Mouse (Mus musculus) cerebellum, postnatal 25 days (tissue): ENCODE data around the gene Prpf8.
"Not testable (repeated sequence)": the region's sequence is repeated elsewhere in the genome, so short reads cannot be mapped to it uniquely, and the experiment has no call there.

Experiments
- DNase-seq, 2 experiments: peaks; one replicate each; pipeline ENCODE4 v3.0.0; 2021; ENCODE audit warnings: mixed read lengths in 2 of 2

Gene Prpf8

GRCm38 (mm10) chr11:75534286-75535033, 47.8 kb downstream of the Prpf8 start:
- DNase-seq: peak; percentile 61 to 68

DNA sequence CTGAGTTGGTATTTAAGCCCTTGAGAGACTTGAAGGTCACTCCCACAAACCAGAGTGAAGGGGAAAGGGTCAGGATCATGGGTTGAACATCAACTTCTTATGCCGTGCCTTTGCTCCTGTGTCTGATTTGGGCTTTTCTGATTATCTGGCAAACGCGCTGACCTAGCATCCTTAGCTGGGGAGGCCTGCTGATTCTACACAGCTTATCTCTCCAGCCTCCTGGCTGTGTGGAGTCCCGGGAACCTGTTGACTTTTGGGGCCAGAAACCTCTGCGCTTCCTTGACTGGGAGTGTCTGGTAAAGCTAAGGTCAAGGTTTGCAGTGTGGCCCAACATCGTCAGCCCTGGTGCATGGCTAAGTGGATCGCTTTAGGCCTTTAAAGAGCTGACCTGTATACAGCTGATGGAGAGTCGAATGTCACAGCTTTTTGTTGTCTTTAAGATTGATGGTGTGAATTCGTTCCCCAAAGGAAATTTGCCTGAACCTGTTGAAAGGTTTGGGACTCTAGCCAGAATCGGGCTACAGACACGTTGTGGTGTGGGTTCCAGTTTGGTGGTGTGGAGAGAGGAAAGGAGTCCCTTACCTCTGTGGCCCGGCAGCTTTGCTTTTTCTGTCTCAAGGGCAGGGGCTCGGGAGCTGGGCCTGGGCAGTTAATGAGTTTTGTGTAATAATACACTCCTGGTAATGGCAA, 48.6 kb downstream of the Prpf8 start:
- peak; percentile 56 for DNase-seq

DNA sequence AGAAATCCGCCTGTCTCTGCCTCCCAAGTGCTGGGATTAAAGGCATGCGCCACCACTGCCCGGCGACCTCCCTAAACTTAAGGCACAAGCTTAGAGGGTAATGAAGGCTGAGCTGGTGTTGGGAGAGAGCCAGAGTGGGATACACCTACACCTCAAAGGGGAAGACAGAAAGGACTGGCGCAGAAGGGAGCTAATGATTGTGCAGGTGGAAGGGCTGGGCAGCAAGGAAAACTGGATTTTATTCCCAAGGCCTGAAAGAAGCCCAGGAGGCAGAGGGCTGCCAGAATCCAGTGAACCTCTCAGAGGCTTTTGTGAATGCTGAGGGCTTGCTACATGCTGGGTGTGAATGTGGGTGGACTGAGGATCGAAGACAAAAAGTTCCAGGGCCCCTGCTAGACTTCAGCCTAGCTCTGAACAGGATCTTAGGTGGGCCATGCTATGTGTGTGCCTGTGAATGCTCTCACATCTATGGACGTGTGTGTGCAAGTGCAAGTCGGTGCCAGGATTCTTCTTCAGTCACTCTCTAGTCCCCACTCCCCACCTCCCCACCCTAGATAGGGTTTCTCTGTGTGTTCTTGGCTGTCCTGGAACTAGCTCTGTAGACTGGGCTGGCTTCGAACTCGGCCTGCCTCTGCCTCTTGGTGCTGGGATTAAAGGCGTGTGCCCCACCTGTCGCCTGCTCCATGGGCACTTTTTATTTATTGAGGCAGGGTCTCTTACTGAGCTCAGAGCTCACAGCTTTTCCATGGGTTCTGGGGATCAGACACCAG, 49.8 kb downstream of the Prpf8 start:
- no peak for DNase-seq

DNA sequence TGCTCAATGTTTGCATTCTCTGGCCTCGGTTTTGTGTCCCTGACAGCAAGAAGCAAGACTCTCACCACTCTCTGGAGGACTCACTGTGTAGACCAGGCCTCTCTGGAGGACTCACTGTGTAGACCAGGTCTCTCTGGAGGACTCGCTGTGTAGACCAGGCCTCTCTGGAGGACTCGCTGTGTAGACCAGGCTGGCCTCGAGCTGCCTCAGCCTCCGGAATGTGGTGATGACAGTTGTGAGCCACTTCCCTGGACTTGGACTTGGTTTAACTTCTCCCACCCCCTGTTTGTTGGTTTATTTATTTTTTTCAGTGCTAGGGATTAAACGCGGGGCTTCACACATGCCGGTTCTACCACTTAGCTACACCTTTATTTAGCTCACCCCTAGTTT, 50.4 kb downstream of the Prpf8 start:
- DNase-seq: no peak

DNA sequence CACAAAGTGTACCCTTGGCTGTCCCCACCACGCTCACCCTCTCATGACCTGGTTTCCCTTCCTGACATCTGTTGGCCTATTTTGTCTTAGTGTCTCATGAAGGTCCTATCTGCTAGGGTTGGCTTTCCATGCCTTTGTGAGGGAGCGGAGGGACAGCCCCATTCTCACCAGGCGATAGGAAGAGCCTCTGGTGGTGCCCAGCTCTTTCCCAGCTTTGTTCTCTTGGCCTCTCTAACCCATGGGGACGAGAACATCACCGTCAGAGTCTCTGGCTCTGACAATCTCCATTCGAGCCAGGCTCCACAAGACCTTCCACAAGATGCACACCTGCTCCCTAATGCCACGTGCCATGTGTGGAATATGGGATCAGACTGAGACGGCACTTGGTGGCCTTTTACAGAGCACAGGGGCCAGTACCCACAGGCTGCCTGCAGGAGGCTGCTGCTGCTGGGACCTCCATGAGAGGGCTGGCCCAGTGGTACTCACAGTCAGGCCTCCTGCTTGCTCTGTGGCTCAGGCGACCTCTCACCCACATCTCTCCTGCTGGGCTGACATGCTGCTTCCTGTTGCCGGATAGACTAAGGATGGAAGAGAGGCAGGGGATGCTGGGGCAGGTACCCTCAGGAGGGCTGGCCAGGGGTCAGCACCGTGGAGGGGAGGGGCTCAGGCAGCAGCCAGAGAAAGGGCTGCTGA, 51.0 kb downstream of the Prpf8 start:
- peak; percentile 68 to 76 for DNase-seq

DNA sequence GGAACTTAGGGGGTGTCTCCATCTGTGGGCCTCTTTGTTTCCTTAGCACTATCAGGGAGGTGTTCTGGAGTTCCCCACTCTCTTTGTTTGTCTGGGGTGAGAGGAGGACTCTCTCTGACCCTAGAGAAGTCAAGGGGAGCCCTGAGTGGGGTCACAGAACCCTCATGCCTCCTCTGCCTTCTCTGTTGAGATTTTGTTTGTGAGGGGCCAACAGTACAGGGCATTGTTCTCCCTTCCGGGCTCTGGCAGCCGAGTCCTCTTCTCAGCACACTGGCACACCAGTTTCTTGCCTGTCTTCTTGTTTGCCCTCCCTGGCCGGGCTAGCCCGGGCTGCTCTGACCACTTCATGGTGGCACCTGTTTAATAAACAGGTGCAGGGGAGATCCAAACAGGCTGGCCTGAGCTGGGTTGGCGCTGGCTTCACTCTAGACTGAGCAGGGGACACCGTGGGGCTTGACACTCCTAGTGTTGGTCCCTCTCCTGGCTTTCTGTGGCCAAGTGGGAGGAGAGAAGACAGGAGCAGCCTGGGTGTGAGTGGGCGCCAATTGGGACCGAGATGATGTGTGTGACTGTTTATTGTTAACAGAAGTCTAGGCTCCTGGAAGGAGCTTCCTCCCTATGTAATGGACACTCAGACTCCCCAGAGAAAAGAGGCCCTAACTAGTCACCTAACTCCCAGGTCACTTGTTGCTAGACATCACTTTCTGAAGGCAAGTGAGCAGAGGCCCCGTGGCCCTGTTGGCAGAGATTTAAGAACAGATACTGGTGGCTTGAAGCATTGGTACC, 51.8 kb downstream of the Prpf8 start:
- peak; percentile 55 to 56 for DNase-seq

DNA sequence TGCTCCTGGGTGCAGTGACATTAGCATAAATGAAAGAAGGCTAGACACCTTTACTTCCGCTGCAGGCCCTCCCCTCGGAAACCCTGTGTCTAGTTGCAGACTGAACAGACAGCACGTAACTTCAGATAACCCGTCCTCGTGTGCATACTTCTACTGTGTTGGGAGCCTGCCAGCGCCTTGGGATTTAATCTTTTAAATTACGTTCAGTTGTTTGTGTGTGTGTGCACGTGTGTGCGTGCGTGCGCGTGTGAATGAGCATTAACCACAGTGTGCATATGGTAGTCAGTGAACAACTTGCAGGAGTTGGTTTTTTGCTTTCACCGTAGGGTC, 52.3 kb downstream of the Prpf8 start:
- peak; percentile 40 to 54 for DNase-seq

DNA sequence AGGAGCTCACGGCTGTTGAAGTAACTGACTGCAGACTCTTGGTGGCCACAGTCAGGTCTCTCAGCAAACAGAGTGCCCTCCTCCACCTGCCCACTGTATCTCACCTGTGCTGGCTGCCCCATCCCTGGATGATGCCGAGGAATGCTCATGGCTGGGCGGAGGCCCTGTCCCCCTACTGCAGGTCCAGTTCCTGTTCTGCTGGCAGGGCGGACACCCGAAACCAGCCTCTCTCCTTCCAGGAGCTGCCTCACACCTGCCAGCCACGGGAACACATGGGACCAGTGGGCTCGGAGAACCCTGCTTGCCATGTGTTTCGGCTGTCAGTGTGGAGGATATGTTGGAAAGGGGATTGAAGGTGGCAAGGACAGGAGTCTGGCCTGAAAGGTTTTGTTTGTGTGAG, 53.6 kb downstream of the Prpf8 start:
- DNase-seq: peak in 1 of 2 experiments; percentile 46

DNA sequence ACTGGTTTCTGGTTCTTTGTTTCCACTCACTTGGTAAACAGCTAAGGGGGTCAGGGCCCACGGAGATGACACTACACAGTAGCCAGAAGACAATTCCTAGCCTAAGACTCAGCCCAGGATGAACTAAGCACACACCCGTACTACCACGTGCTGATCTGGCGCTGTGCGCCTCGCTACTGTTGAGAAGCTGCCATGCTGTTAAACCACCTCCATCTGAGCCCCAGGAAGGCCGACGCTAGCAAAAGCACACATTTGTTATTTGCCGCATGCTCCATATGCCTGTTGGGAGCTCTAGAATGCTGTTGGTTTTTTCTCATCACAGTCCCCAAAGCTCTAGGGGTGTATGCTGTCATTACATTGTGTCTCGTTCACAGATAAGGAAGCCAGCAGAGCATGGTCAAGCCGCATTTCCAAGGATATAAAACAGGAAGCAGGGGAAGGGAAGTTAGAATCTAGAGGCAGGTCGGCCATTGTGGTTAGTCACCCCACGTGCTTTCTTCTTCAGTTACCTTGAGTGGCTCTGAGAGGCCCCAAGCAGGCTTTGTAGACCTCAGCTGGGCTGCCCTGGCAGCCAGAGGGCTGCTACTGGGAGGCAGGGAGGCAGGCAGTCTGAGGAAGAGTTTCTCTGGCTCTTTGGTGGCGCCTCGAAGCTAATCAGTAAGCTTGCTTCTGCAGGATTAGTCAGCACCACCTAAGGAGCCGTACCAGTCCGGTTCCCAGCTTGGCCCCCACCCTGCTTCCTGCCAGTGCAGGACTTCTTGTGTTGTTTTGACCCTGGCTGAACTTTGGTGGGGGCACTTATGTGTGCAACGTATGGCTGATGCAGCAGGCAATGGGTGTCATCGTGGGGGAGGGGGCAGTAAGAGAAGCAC, 54.3 kb downstream of the Prpf8 start:
- DNase-seq: peak; percentile 61 to 68

DNA sequence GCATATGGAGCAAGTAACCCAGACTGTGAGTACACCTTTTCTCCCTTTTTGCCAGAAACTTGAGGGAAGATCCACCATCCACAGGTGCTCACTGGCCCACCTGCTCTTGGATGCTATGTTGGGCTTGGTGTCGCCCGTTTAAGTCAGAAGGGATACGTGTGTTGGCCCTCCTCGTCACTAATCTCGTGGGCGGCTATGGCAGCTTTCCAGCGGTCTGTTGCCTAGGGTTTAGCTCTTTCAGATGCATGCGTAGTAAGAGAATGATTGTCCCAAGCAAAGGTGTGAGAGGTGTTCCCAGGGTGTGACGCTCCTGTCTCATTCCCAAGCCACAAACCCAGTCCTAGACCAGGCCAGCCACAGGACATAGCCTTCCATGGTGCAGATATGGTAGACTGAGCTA, 58.1 kb downstream of the Prpf8 start:
- peak; percentile 60 to 74 for DNase-seq

DNA sequence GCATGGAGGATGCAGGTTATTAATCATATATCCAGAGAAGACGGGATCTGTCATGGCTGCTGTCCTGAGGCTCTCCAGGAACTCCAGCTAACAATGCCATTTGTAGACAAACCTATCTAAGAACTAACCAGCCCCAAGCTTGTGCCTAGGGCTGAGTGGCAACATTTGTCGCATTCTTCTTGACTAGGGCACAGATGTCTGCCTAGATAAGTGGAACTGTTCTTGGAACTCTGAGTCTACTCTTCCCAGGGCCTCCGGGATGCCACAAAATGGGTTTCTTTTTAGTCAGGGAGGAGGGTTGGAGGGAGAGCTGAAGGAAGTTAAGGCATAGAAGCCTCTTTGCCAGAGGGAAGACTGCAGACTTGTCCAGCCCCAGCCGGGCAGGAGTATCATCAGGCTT, 59.4 kb downstream of the Prpf8 start:
- no peak for DNase-seq

DNA sequence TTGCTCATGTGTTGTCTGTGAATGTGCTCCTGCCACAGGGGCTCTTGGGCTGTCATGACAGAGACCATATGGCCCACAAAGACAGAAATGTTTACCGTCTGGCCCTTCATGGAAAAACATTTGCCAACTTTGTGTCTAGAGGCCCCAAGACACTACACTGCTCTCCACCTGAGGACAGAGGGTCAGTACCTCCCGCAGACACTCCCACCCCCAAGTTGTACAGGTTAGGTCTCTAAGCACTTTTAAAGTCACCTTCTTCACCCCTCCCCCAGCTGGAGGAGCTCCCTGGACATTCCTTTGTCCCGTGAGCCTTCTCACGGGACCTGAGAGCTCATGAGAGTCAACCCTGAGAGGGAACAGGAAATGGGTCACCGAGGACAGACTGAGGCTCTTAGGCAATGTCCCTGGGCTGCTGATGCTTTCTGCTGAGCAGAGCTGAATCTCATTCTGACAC, 63.1 kb downstream of the Prpf8 start:
- DNase-seq: peak; percentile 57 to 63

- DNase-seq: peak in 1 of 2 experiments; percentile 41
These were observed 63.8 kb downstream of the Prpf8 start for GRCm38 (mm10) chr11:75550200-75550946.

DNA sequence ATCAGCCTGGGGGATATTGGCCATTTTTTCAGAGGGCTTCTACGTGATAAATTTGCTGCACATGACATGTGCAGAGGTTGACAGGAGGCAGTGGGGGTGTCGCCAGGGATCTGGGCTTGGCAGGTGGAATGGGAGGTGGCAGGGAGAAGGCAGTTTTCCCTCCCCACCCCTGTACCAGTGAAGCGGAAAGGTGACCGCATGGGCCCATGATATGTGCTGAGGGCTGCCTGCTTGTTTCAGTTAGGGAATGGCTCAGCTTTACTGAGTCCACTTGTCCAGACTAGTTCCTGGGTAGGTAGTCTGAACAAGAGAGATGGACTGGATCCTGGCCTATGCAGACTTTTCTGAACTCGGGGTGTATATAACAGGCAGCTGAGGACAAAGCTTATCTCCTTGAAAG, 64.7 kb downstream of the Prpf8 start:
- peak; percentile 47 to 49 for DNase-seq

- peak; percentile 87 to 89 for DNase-seq
These were observed 65.4 kb downstream of the Prpf8 start for GRCm38 (mm10) chr11:75551961-75552441.

DNA sequence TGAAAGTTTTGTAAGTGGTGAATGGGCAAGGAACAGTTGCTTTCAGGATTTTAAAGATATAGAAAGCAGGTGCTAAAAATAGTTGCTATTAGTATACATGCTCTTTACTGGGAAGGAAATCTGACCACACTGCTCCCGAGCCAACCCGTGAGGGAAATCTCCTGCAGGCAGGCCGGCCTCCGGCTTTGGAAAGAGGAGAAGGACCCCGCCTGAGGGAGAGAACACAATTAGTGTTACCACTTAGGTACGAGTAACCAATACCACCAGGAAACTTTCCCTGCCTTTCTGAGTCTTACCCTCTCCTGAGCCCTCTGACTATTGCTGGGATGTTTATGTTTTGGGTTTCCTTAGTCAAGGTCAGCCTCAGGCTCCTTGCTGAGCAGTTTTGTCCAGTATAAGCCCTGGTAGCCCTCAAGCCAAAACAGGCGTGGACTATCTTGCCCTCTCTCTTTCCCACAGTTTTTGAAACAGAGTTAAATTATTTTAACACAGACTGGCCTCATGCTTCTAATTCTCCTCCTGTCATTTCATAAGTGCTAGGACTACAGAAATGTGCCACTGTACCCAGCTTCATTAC, 66.4 kb downstream of the Prpf8 start:
- DNase-seq: peak in 1 of 2 experiments; percentile 34

- not testable (repeated sequence) for DNase-seq
These were observed 69.4 kb downstream of the Prpf8 start for GRCm38 (mm10) chr11:75556006-75556405.

DNA sequence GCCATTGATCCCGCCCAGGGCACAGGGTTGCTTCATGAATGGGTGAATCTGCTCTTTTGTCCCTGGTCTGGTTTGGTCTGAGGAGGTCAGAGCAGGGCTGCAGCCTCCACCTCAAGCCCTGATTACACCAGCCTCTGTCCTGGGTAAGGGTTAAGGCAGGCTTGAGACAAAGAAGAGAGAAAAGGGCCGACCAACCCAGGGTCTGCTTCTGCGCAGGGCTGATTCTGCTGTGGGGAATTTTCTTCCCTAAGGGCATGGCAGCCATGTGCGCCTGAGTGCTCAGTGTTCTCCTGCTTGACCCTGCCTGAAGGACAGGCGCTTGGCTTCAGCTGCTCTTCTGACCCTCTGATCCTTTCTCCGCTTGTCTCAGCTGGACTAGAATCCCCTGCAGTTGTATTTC, 70.5 kb downstream of the Prpf8 start:
- no peak for DNase-seq

GRCm38 (mm10) chr11:75558101-75558500, 71.5 kb downstream of the Prpf8 start:
- peak in 1 of 2 experiments; percentile 50 for DNase-seq
